Mouse (Mus musculus) erythroblast, embryonic 14.5 days (primary cell): Measurements from ENCODE around the gene Phf7. TPM values are rescaled to one million over a fixed set of nuclear protein-coding genes. Genes with fewer than 3 reads are reported as not detected.

Source experiments
- H3K27me3 ChIP-seq: 2 replicates; pipeline ENCODE4 v1.6.1; 2012; ENCODE audit warnings: inconsistent platforms; ENCODE audit not compliant: control insufficient read depth
- H3K36me3 ChIP-seq: 2 replicates; pipeline ENCODE4 v1.6.1; 2012; ENCODE audit warnings: mild to moderate bottlenecking, inconsistent platforms; ENCODE audit not compliant: control insufficient read depth
- H3K4me1 ChIP-seq: 2 replicates; pipeline ENCODE4 v1.6.1; 2012; ENCODE audit warnings: inconsistent platforms; ENCODE audit not compliant: control insufficient read depth
- H3K4me3 ChIP-seq: replicated peaks from 2 replicates; pipeline ENCODE3; 2012; ENCODE audit warnings: moderate library complexity, mild to moderate bottlenecking, inconsistent platforms
- H3K9me3 ChIP-seq: 2 replicates; pipeline ENCODE4 v1.6.1; 2012; ENCODE audit warnings: low read length, inconsistent platforms, mixed read lengths; ENCODE audit not compliant: control insufficient read depth
- GATA1 ChIP-seq: IDR thresholded peaks from 2 replicates; pipeline ENCODE4 v1.6.1; 2012; ENCODE audit warnings: low read length, inconsistent platforms, mixed read lengths
- TAL1 ChIP-seq: IDR thresholded peaks from 3 replicates; pipeline ENCODE4 v1.6.1; 2012; ENCODE audit warnings: low read length, inconsistent platforms, mixed read lengths
- polyA plus RNA-seq: library from polyadenylated mRNA; stranded (reverse); fragments of >175 nt; gene quantifications from 2 replicates; pipeline ENCODE4 v1.2.3, GENCODE M21; 2012

The Phf7 gene
- polyA plus RNA-seq, 1 experiment: 0.27 TPM

DNA sequence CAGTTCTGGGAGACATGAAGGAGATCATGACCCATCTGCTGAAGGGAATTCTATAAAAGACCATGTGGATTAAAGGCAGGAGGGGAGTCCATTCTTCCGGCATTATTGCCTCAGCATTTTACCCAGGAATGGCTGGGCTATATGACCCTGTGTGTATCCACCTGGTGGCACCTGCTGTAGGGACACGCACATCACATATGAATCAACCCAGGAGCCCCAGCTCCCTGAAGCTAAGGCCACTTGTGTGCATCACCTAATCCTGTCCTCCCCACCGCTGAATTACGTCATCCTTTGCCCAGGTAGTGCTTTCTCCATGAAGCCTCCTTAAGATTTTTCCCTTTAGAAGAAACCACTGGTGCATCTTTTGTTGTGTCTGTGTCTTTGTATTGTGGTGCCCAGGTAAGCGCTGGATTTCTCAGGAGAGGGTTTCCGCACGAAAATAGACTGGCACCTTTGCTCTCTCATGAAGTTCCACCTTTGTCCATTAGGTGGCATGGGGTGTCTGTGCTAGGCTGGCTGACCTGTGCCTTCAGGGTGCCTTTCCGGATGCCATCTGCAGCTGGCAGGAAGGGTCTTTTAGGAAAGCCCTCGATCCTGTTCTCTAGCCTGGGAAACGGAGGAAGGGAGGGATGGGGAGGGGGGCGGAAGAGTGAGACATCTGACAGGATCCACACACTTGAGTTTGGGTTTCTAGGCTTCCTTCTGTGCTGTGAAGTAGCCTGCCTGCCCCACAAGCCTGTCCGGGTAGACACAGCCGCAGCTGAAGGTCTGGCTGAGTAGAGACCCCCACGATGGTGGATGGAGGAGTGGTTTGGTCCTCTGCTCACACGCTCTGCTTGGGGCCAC lies 35.7 kb downstream of the Phf7 start:
- no peaks in the 10 kb centered on the region; the same call in 1 of the 2 replicates for H3K36me3 ChIP-seq
- no peak for TF ChIP-seq GATA1
- no peak for TF ChIP-seq TAL1
- peaks cover 13% of the 10 kb centered on the region for H3K27me3 ChIP-seq
- H3K4me1 ChIP-seq: peaks cover 25% of the 10 kb centered on the region
- no peaks in the 10 kb centered on the region for H3K9me3 ChIP-seq
- no peak overlapping the region for H3K4me3 ChIP-seq

DNA sequence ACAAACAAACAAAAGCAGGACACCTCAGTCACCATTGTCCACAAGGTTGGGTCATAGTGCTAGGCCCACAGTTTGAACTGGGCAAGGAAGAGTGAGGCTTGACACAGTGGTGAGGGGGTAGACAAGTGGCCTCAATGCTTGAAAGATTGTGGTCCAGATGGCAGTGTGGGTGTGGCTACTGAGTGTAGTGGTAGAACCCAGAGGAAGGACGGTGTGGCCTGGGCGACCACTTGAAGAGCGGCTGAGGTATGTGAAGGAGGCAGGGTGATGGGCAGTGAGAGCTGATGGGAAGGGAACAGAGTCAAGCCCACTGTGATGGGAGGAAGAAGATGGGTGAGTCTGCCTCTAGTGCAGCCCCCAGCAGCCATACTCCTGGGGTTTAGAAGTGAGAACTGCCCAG lies 36.4 kb downstream of the Phf7 start:
- no peak for TF ChIP-seq TAL1
- TF ChIP-seq GATA1: no peak
- H3K4me3 ChIP-seq: no peak overlapping the region
- H3K9me3 ChIP-seq: no peaks in the 10 kb centered on the region
- peaks cover 25% of the 10 kb centered on the region for H3K4me1 ChIP-seq
- H3K27me3 ChIP-seq: peaks cover 13% of the 10 kb centered on the region
- no peaks in the 10 kb centered on the region; the same call in 1 of the 2 replicates for H3K36me3 ChIP-seq

DNA sequence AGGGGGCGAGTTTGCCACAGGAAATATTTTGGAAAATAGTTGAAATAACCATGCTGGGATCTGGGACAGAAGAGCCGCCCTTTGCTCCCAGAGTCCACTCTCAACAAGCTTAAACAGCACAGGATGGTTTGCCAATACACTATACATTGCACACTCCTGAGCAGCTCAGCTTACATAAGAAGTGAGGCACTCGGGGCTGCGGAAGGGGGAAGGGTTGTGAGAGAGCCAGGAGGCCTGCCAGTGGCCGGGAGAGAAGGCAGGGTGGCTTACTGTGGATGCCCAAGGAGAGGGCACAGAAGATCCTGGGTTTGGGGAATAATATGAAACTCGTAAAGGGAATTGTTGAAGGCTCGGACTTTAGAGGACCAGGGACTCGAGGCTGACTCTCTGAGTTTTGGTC lies 37.2 kb downstream of the Phf7 start:
- H3K27me3 ChIP-seq: peaks cover 10% of the 10 kb centered on the region
- peaks cover 25% of the 10 kb centered on the region for H3K4me1 ChIP-seq
- no peak overlapping the region for H3K4me3 ChIP-seq
- H3K36me3 ChIP-seq: no peaks in the 10 kb centered on the region; the same call in 1 of the 2 replicates
- TF ChIP-seq TAL1 (no peak), GATA1 (no peak)
- no peaks in the 10 kb centered on the region for H3K9me3 ChIP-seq

DNA sequence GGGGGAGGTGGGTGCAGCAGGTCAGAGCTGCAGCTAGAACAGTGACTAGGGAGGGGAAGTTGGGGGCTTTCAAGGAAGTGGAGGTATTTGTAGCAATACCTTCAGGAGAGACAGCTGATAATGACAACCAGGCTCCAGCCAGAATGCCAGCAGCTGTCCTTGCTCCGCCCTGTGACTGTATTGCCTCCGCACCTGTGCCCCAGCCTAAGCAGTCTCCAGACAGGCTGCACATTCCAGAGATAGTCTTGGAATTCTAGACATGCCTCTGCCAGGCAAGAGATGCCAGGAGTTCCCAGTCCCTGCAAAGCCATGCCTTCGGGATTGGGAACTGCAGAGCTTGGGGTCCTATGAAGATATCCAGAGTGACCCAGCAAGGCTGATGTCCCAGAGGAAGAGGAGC lies 38.6 kb downstream of the Phf7 start:
- TF ChIP-seq TAL1 (no peak), GATA1 (no peak)
- H3K4me1 ChIP-seq: peaks cover 24% of the 10 kb centered on the region
- H3K36me3 ChIP-seq: no peaks in the 10 kb centered on the region; the same call in 1 of the 2 replicates
- no peaks in the 10 kb centered on the region for H3K9me3 ChIP-seq
- peaks cover 5% of the 10 kb centered on the region; the same call in 1 of the 2 replicates for H3K27me3 ChIP-seq
- no peak overlapping the region for H3K4me3 ChIP-seq

DNA sequence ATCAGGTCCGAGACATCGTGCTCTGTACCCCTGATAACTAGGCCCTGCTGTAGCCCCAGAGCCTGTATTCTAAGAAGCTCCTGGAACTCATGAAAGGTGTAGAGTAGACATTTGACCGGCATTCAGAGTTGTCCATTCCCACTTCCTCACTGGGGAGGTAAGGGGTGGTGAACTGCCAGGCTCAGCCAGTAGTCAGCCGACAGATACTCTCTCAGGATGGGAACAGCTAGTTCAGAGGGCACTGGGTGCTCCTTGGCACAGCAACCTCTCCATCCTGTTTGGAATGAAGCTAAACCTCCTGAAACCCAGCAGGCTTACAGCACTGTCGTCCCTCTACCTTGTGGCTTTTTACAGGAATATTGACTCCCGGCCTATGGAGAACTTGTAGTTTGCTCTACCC lies 39.3 kb downstream of the Phf7 start:
- no peak overlapping the region for H3K4me3 ChIP-seq
- H3K9me3 ChIP-seq: no peaks in the 10 kb centered on the region
- H3K4me1 ChIP-seq: peaks cover 26% of the 10 kb centered on the region
- H3K27me3 ChIP-seq: peaks cover 5% of the 10 kb centered on the region; the same call in 1 of the 2 replicates
- no peak for TF ChIP-seq TAL1
- TF ChIP-seq GATA1: no peak
- H3K36me3 ChIP-seq: no peaks in the 10 kb centered on the region; the same call in 1 of the 2 replicates

DNA sequence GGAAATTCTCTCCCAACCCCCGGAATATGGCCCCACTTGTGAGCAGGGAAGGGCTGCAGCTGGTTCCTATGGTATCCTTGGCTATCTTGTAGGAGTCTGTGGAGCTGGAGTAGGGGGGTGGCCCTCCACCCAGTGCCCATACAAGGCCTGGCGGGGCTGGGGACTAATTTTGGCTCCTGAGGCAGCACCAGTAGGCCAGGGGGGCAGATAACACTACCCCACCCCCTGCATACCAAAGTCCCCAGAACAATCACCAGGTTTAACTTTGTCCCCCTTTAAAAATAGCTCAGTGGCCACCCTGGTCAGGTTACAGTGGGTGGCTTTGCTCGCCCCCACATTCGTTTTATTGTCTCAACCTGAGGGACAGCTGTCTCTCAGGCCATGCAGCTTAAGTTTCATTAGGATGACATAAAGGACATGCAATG lies 42.0 kb downstream of the Phf7 start:
- no peaks in the 10 kb centered on the region for H3K9me3 ChIP-seq
- H3K4me1 ChIP-seq: peaks cover 34% of the 10 kb centered on the region
- peaks cover 2% of the 10 kb centered on the region; the same call in 1 of the 2 replicates for H3K27me3 ChIP-seq
- H3K36me3 ChIP-seq: peaks cover 11% of the 10 kb centered on the region
- TF ChIP-seq TAL1 (no peak), GATA1 (no peak)
- H3K4me3 ChIP-seq: no peak overlapping the region

DNA sequence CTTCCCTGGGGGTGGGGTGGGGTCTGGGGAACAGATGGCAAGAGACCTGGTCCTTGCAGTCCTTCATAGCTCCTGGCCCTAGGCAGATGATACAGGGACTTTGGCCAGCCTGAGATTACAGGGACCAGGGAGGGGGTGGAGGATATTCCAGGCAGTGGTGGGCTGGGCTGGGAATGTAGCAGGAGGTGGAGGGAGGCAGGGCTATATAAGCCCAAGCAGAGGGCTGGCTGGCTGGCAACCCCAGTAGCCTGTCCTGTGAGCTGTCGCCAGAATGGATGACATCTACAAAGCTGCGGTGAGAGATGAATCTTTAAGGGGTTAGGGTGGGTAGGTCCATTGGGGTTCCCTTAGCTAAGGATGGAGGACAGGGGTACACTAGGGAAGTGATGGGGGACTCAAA lies 43.0 kb downstream of the Phf7 start, which contains the start of gene Tnnc1:
Tnnc1 (plus strand) TSS at position 229 of the 400 bp plus-strand sequence.
- H3K4me1 ChIP-seq: peaks cover 34% of the 10 kb centered on the region

DNA sequence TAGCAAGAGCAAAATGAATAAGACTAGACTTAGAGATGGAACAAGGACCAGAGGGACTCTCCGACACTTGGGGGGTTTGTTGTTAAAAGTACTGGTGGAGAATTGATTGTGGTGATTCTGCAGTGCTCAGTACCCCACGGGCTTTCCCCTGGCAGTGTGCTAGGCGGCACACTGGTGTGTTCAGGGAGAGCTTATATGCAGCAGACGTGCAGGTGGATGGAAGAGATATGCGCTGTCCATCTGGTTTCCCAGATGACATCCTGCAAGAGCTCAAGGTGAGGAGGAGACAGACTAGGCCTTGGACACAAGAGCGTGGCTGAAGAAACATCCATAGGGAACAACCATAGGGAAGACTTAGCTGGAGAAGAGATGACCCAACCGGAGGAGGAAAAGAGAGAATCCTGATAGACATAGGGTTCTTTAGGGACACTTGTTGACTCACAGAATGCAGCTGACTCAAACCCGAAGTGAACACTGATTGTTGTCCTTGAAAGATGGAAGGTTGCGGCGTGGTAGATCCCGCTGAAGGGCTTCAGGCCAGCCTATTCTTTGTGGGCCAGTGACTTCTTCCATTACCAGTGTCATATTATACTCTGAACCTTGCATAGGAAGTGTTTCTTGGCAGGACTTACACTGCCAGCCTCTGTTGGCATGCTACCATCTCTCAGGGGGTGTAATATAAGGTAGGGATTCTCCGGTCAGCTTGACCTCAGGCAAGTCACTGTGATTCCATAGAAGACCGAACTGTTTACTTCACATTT lies 43.9 kb downstream of the Phf7 start:
- no peaks in the 10 kb centered on the region for H3K9me3 ChIP-seq
- 0 out of 2 replicates have a peak, but pooled peaks cover 2% of the 10 kb centered on the region for H3K27me3 ChIP-seq
- peaks cover 34% of the 10 kb centered on the region for H3K4me1 ChIP-seq
- TF ChIP-seq GATA1: no peak
- TF ChIP-seq TAL1: peak; percentile 81
- H3K4me3 ChIP-seq: peak overlapping the region; percentile 68
- peaks cover 30% of the 10 kb centered on the region for H3K36me3 ChIP-seq

More for the DNA sequence above, 43.0 kb downstream of the Phf7 start, which contains the start of gene Tnnc1:
- Histone ChIP-seq H3K9me3 (no peaks in the 10 kb centered on the region), H3K36me3 (peaks cover 21% of the 10 kb centered on the region), H3K4me3 (peak within 1 kb of the TSS; percentile 68), H3K27me3 (0 out of 2 replicates have a peak, but pooled peaks cover 2% of the 10 kb centered on the region)
- TF ChIP-seq TAL1 (no peak), GATA1 (no peak)

DNA sequence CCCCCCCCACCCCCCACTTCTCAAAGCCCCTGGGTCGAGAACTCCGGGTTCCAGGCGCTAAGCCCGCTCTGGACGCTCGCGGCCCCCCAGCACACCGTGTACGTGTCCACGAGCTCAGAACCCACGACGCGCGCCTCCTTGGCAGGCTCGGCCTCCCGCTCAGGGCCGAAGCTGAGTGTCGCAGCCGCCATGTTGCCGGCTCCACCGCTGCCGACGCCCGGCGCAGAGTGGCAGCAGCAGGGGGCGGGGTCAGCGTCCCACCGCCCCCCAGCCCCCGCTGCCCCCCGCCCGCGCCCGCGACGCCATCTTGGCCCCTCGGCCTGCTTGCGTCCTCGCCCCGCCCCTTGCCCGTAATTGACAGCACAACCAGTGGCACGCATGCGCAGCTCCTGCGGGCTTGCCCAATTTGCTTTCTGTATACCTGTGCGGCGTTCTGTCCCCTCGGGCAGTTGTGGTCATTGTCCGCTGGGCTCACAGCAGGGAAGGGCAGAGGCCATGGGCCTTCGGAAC lies 44.6 kb downstream of the Phf7 start:
- H3K4me1 ChIP-seq: peaks cover 34% of the 10 kb centered on the region
- H3K27me3 ChIP-seq: no peaks in the 10 kb centered on the region
- H3K4me3 ChIP-seq: peak overlapping the region; percentile 68
- no peaks in the 10 kb centered on the region for H3K9me3 ChIP-seq
- peaks cover 37% of the 10 kb centered on the region for H3K36me3 ChIP-seq
- TF ChIP-seq GATA1 (no peak), TAL1 (no peak)
